Mouse (Mus musculus) CH12.LX (cell line): Measurements from ENCODE around the gene Rreb1. TPM values are rescaled to one million over a fixed set of nuclear protein-coding genes. Genes with fewer than 3 reads are reported as not detected.

Experiments
- DNase-seq: peaks from one replicate; pipeline ENCODE4 v3.0.0-alpha.2; 2013; ENCODE audit errors: extremely low read depth
- H3K27ac ChIP-seq: 2 replicates; pipeline ENCODE4 v1.5.1; 2012; ENCODE audit warnings: low read depth, mild to moderate bottlenecking, control low read depth, moderate library complexity; ENCODE audit not compliant: insufficient read depth
- H3K27me3 ChIP-seq: replicated peaks from 2 replicates; pipeline ENCODE3; 2012; ENCODE audit warnings: inconsistent platforms
- H3K36me3 ChIP-seq, 2 experiments: replicated peaks in 1 of 2; 2 replicates each; pipeline versions ENCODE3 to v1.6.1; 2012; ENCODE audit warnings: inconsistent platforms in 1 of 2, low read length in 1 of 2, mild to moderate bottlenecking in 1 of 2, mixed read lengths in 1 of 2, moderate library complexity in 1 of 2; ENCODE audit not compliant: control insufficient read depth in 1 of 2, insufficient read depth in 1 of 2
- H3K4me1 ChIP-seq, 2 experiments: 2 replicates each; pipeline ENCODE4 v1.6.1; 2012; ENCODE audit warnings: inconsistent platforms in 1 of 2, moderate library complexity in 1 of 2; ENCODE audit not compliant: insufficient read depth in 2 of 2, control insufficient read depth in 1 of 2
- H3K4me2 ChIP-seq: 2 replicates; pipeline ENCODE4 v1.6.1; 2012; ENCODE audit warnings: low read depth, mild to moderate bottlenecking, control low read depth; ENCODE audit not compliant: poor library complexity, insufficient read depth, severe bottlenecking
- H3K4me3 ChIP-seq, 3 experiments: fragments of 150-350 bp in 1 of 3; sonication (generic) in 1 of 3; replicated peaks in 1 of 3; 2 replicates each; pipeline versions ENCODE3 to v1.5.1; 2011 to 2012; ENCODE audit warnings: low read depth in 2 of 3, low read length in 2 of 3, mild to moderate bottlenecking in 2 of 3, moderate library complexity in 2 of 3, control low read depth in 1 of 3, improper control_type of control experiment in 1 of 3, inconsistent platforms in 1 of 3, mixed read lengths in 1 of 3; ENCODE audit not compliant: poor library complexity in 1 of 3
- H3K79me2 ChIP-seq: replicated peaks from 2 replicates; pipeline ENCODE4 v1.6.1; 2012; ENCODE audit warnings: mild to moderate bottlenecking, moderate library complexity; ENCODE audit not compliant: control insufficient read depth, poor library complexity, insufficient read depth, severe bottlenecking; ENCODE audit errors: extremely low read depth
- H3K9ac ChIP-seq: 2 replicates; pipeline ENCODE4 v1.6.1; 2012; ENCODE audit warnings: low read depth, mild to moderate bottlenecking, control low read depth, moderate library complexity; ENCODE audit not compliant: insufficient read depth
- H3K9me3 ChIP-seq: replicated peaks from 2 replicates; pipeline ENCODE3; 2012; ENCODE audit warnings: low read length, inconsistent platforms, mixed read lengths
- BHLHE40 ChIP-seq: IDR thresholded peaks from 2 replicates; pipeline ENCODE4 v1.6.1; 2011; ENCODE audit warnings: mild to moderate bottlenecking, low read depth, low read length, improper control_type of control experiment
- CHD1 ChIP-seq: IDR thresholded peaks from 2 replicates; pipeline ENCODE4 v1.6.1; 2012; ENCODE audit warnings: low read depth, low read length, improper control_type of control experiment, inconsistent platforms
- CHD2 ChIP-seq: IDR thresholded peaks from 2 replicates; pipeline ENCODE4 v1.6.1; 2011; ENCODE audit warnings: low read length, improper control_type of control experiment
- CTCF ChIP-seq, 2 experiments: IDR thresholded peaks in 1 of 2; conservative IDR thresholded peaks in 1 of 2; 2 replicates each; pipeline ENCODE4 v1.5.1; 2011 to 2012; ENCODE audit warnings: low read depth in 2 of 2, low read length in 2 of 2, improper control_type of control experiment in 1 of 2, inconsistent platforms in 1 of 2, mild to moderate bottlenecking in 1 of 2, moderate library complexity in 1 of 2
- E2F4 ChIP-seq: IDR thresholded peaks from 2 replicates; pipeline ENCODE4 v1.6.1; 2011; ENCODE audit warnings: low read depth, low read length, improper control_type of control experiment; ENCODE audit not compliant: insufficient replicate concordance
- ELF1 ChIP-seq: IDR thresholded peaks from 2 replicates; pipeline ENCODE4 v1.6.1; 2014; ENCODE audit warnings: low read depth, mild to moderate bottlenecking, inconsistent platforms, low read length, improper control_type of control experiment
- GABPA ChIP-seq: IDR thresholded peaks from 2 replicates; pipeline ENCODE4 v1.6.1; 2012; ENCODE audit warnings: low read depth, low read length, improper control_type of control experiment, inconsistent platforms; ENCODE audit not compliant: insufficient replicate concordance
- HCFC1 ChIP-seq: IDR thresholded peaks from 2 replicates; pipeline ENCODE4 v1.6.1; 2012; ENCODE audit warnings: low read depth, mild to moderate bottlenecking, inconsistent platforms, low read length, improper control_type of control experiment
- IRF4 ChIP-seq: IDR thresholded peaks from 2 replicates; pipeline ENCODE4 v1.6.1; 2014; ENCODE audit warnings: low read depth, mild to moderate bottlenecking, inconsistent platforms, low read length, improper control_type of control experiment
- JUN ChIP-seq: IDR thresholded peaks from 2 replicates; pipeline ENCODE4 v1.6.1; 2011; ENCODE audit warnings: low read depth, mild to moderate bottlenecking, low read length, improper control_type of control experiment, moderate library complexity; ENCODE audit not compliant: insufficient read depth
- JUND ChIP-seq: conservative IDR thresholded peaks from 2 replicates; pipeline ENCODE4 v1.6.1; 2011; ENCODE audit warnings: low read depth, low read length, improper control_type of control experiment
- KAT2A ChIP-seq: IDR thresholded peaks from 2 replicates; pipeline ENCODE4 v1.6.1; 2012; ENCODE audit warnings: low read length, improper control_type of control experiment, inconsistent platforms; ENCODE audit not compliant: insufficient replicate concordance
- MAFK ChIP-seq: IDR thresholded peaks from 2 replicates; pipeline ENCODE4 v1.6.1; 2011; ENCODE audit warnings: low read length, improper control_type of control experiment; ENCODE audit not compliant: insufficient replicate concordance
- MAX ChIP-seq: IDR thresholded peaks from 2 replicates; pipeline ENCODE4 v1.6.1; 2011; ENCODE audit warnings: low read length, improper control_type of control experiment
- MAZ ChIP-seq: IDR thresholded peaks from 2 replicates; pipeline ENCODE4 v1.6.1; 2012; ENCODE audit warnings: low read depth, mild to moderate bottlenecking, inconsistent platforms, low read length, improper control_type of control experiment, moderate library complexity
- MEF2A ChIP-seq: IDR thresholded peaks from 2 replicates; pipeline ENCODE4 v1.6.1; 2014; ENCODE audit warnings: low read depth, mild to moderate bottlenecking, inconsistent platforms, low read length, improper control_type of control experiment, borderline replicate concordance
- NRF1 ChIP-seq: IDR thresholded peaks from 2 replicates; pipeline ENCODE4 v1.6.1; 2014; ENCODE audit warnings: low read depth, mild to moderate bottlenecking, inconsistent platforms, low read length, improper control_type of control experiment, moderate library complexity
- PAX5 ChIP-seq: IDR thresholded peaks from 2 replicates; pipeline ENCODE4 v1.6.1; 2012; ENCODE audit warnings: low read length, inconsistent platforms, mixed read lengths
- POLR2A ChIP-seq: IDR thresholded peaks from 2 replicates; pipeline ENCODE4 v1.6.1; 2011; ENCODE audit warnings: low read depth, mild to moderate bottlenecking, improper control_type of control experiment, low read length
- RCOR1 ChIP-seq: conservative IDR thresholded peaks from 2 replicates; pipeline ENCODE4 v1.6.1; 2012; ENCODE audit warnings: low read depth, mild to moderate bottlenecking, inconsistent platforms, low read length, improper control_type of control experiment
- SMC3 ChIP-seq: IDR thresholded peaks from 2 replicates; pipeline ENCODE4 v1.6.1; 2011; ENCODE audit warnings: low read depth, low read length, improper control_type of control experiment
- USF1 ChIP-seq: IDR thresholded peaks from 2 replicates; pipeline ENCODE4 v1.6.1; 2014; ENCODE audit warnings: low read depth, mild to moderate bottlenecking, inconsistent platforms, low read length, improper control_type of control experiment
- USF2 ChIP-seq: conservative IDR thresholded peaks from 2 replicates; pipeline ENCODE4 v1.6.1; 2011; ENCODE audit warnings: low read depth, low read length, improper control_type of control experiment
- ZKSCAN1 ChIP-seq: IDR thresholded peaks from 2 replicates; pipeline ENCODE4 v1.6.1; 2012; ENCODE audit warnings: low read depth, inconsistent platforms, low read length, improper control_type of control experiment, borderline replicate concordance
- dilution Hi-C: fragments of 300-500 bp; cut with MboI; formaldehyde crosslinking; loops from 2 replicates; pipeline ENCODE4 v1.14.3; 2020; ENCODE audit warnings: low sequenced_read_pairs; ENCODE audit not compliant: extremely low pct_unique_long_range_greater_than_20kb, extremely low pct_ligation_motif_present
- in situ Hi-C: fragments of 300-500 bp; cut with MboI; formaldehyde crosslinking; loops from 3 replicates; pipeline ENCODE4 v1.14.3; 2019; ENCODE audit warnings: low sequenced_read_pairs, low pct_ligation_motif_present, low pct_unique_long_range_greater_than_20kb, mixed read lengths
- polyA plus RNA-seq: library from polyadenylated mRNA; unstranded; fragments of >175 nt; gene quantifications from 2 replicates; pipeline ENCODE4 v1.2.1, GENCODE M21; 2012; ENCODE audit warnings: low read depth; ENCODE audit not compliant: insufficient read length
- total RNA-seq, 2 experiments: library from RNA; depleted of rRNA; stranded (reverse); fragments of 300-350 nt in 1 of 2; fragments of >200 nt in 1 of 2; gene quantifications; 2 replicates each; pipeline ENCODE4 v1.2.3; 2012 to 2014

Rreb1 gene
- total and polyA plus RNA-seq, 3 experiments, result 1.0 to 10.2 (median 5.3) TPM

GRCm38 (mm10) chr13:37930091-37930490 is 151.9 kb downstream of the Rreb1 start:
- Histone ChIP-seq H3K36me3 (peaks cover 71 to 96% of the 10 kb centered on the region in 2 experiments), H3K27me3 (no peaks in the 10 kb centered on the region), H3K4me1 (no peaks in the 10 kb centered on the region), H3K79me2 (no peaks in the 10 kb centered on the region), H3K4me2 (no peak overlapping the region), H3K27ac (no peak overlapping the region), H3K9me3 (no peaks in the 10 kb centered on the region), H3K9ac (no peak overlapping the region), H3K4me3 (no peak overlapping the region)
- in situ Hi-C loops (no loop called here), dilution Hi-C loops (no loop called here)
- no peak for DNase-seq
- TF ChIP-seq USF1, result no peak
- no peak for TF ChIP-seq JUN
- TF ChIP-seq MEF2A, result no peak
- TF ChIP-seq GABPA, result no peak
- no peak for TF ChIP-seq CHD2
- no peak for TF ChIP-seq ZKSCAN1
- TF ChIP-seq CHD1, result no peak
- no peak for TF ChIP-seq JUND
- TF ChIP-seq USF2, result no peak
- no peak for TF ChIP-seq MAZ
- TF ChIP-seq IRF4, result no peak
- TF ChIP-seq POLR2A, result no peak
- TF ChIP-seq ELF1, result no peak
- TF ChIP-seq HCFC1, result no peak
- no peak for TF ChIP-seq RCOR1
- TF ChIP-seq PAX5, result no peak
- no peak for TF ChIP-seq SMC3
- TF ChIP-seq KAT2A, result no peak
- no peak for TF ChIP-seq MAX
- no peak for TF ChIP-seq E2F4

- H3K36me3 ChIP-seq, result peaks cover 70 to 97% of the 10 kb centered on the region in 2 experiments
- TF ChIP-seq POLR2A (no peak), NRF1 (no peak), PAX5 (no peak), JUN (no peak), CHD2 (no peak), CTCF (conservative IDR thresholded peaks at IDR 0.05 in 1 of 2, IDR thresholded peaks at IDR 0.05 in 1 of 2; ENCODE audit: low read depth in 2 of 2, low read length in 2 of 2) (no peak), SMC3 (no peak), BHLHE40 (no peak), MAFK (no peak), MAX (no peak)
Observed at GRCm38 (mm10) chr13:37930621-37931020, 152.4 kb downstream of the Rreb1 start.

More at GRCm38 (mm10) chr13:37930621-37931020, 152.4 kb downstream of the Rreb1 start:
- in situ Hi-C loops, result no loop called here
- H3K79me2 ChIP-seq, result no peaks in the 10 kb centered on the region
- no peak overlapping the region for H3K27ac ChIP-seq
- DNase-seq, result no peak
- dilution Hi-C loops, result no loop called here
- no peak overlapping the region for H3K4me2 ChIP-seq
- H3K9me3 ChIP-seq, result no peaks in the 10 kb centered on the region
- no peak overlapping the region for H3K9ac ChIP-seq
- H3K27me3 ChIP-seq, result no peaks in the 10 kb centered on the region
- no peaks in the 10 kb centered on the region for H3K4me1 ChIP-seq
- no peak overlapping the region for H3K4me3 ChIP-seq
